Mouse (Mus musculus) spleen, postnatal 14 days (tissue): ENCODE measurements around the gene Fbxl16.
"Not testable (repeated sequence)": the region's sequence is repeated elsewhere in the genome, so short reads cannot be mapped to it uniquely, and the experiment has no call there.

Experiments
- DNase-seq, 2 experiments: peaks; one replicate each; pipeline ENCODE4 v3.0.0; 2021 to 2022; ENCODE audit warnings: low spot score in 2 of 2

The Fbxl16 gene

GRCm38 (mm10) chr17:25795609-25796092 is 13.2 kb upstream of the Fbxl16 start, which contains the start of gene AC134908.4:
TSS of gene AC134908.4 (minus strand) at chr17:25795659.
- no peak for DNase-seq

- no peak for DNase-seq
Observed at GRCm38 (mm10) chr17:25796211-25796771, 12.6 kb upstream of the Fbxl16 start.

- DNase-seq, result peak; percentile 75 to 83
Observed at GRCm38 (mm10) chr17:25796951-25797369, 11.9 kb upstream of the Fbxl16 start, which contains the start of gene Metrn. TSS of gene Metrn (minus strand) at chr17:25797136.

GRCm38 (mm10) chr17:25801029-25801428 is 7.9 kb upstream of the Fbxl16 start:
- DNase-seq, result peak; percentile 40 to 60

GRCm38 (mm10) chr17:25802825-25803517 is 5.9 kb upstream of the Fbxl16 start:
- no peak for DNase-seq

- DNase-seq, result no peak
Observed at GRCm38 (mm10) chr17:25806507-25806906, 2.4 kb upstream of the Fbxl16 start.

GRCm38 (mm10) chr17:25807452-25807851 is 1.4 kb upstream of the Fbxl16 start:
- DNase-seq, result not testable (repeated sequence)

GRCm38 (mm10) chr17:25808028-25808427 is 857 bp upstream of the Fbxl16 start:
- DNase-seq, result no peak

GRCm38 (mm10) chr17:25809606-25810340 is 888 bp downstream of the Fbxl16 start:
- no peak for DNase-seq

GRCm38 (mm10) chr17:25810890-25811289 is 2.0 kb downstream of the Fbxl16 start:
- DNase-seq, result no peak

- peak; percentile 61 to 77 for DNase-seq
Observed at GRCm38 (mm10) chr17:25813471-25813870, 4.6 kb downstream of the Fbxl16 start.

GRCm38 (mm10) chr17:25817662-25818061 is 8.8 kb downstream of the Fbxl16 start:
- DNase-seq, result no peak

GRCm38 (mm10) chr17:25818851-25819780 is 10.2 kb downstream of the Fbxl16 start:
- DNase-seq, result no peak

- peak; percentile 52 to 69 for DNase-seq
Observed at GRCm38 (mm10) chr17:25823452-25823851, 14.6 kb downstream of the Fbxl16 start, which contains the start of gene Wdr24. TSS of gene Wdr24 (plus strand) at chr17:25823627.

- DNase-seq, result no peak
Observed at GRCm38 (mm10) chr17:25824362-25825142, 15.7 kb downstream of the Fbxl16 start.

- DNase-seq, result no peak
Observed at GRCm38 (mm10) chr17:25825311-25825710, 16.4 kb downstream of the Fbxl16 start.

GRCm38 (mm10) chr17:25825984-25826570 is 17.2 kb downstream of the Fbxl16 start:
- no peak for DNase-seq

GRCm38 (mm10) chr17:25827011-25827410 is 18.1 kb downstream of the Fbxl16 start:
- no peak for DNase-seq

GRCm38 (mm10) chr17:25827546-25828222 is 18.8 kb downstream of the Fbxl16 start:
- DNase-seq, result no peak

GRCm38 (mm10) chr17:25828223-25828594 is 19.3 kb downstream of the Fbxl16 start:
- no peak for DNase-seq
